Mouse (Mus musculus): ENCODE measurements around the gene Oas1f. TPM values are rescaled to one million over a fixed set of nuclear protein-coding genes. Genes with fewer than 3 reads are reported as not detected.

The Oas1f gene
- polyA plus RNA-seq (2015; fragmentation: Nextera tagmentation; extraction: Ambion mirVana) = 0.13 TPM in 1 of 2 replicates, not detected in the other

DNA sequence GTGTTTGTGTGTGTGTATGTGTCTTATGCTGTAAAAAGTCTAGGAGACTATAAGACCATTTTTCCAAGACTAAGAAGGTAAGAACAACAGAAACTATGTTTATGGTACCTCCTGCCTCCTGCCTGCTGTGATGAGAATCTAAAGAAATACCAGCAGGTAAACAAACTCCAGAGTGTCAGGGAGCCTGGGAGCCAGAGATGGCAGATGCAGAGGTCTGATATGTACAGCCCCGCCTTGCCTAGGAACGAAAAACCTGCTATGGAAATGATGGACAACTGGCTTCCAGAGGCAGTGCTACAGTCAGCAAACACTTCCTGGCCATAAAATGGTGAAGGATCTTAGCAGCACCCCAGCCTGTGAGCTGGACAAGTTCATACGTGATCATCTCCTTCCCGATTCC, at the start of gene Oas1f:
Gene Oas1f, plus strand, starts transcription at position 301 of the 400 bp plus-strand sequence.

GRCm38 (mm10) chr5:120811951-120812819, 35.0 kb upstream of the Oas1f start, which contains the start of gene Oas1c:
TSS of gene Oas1c (minus strand) at chr5:120812514.

DNA sequence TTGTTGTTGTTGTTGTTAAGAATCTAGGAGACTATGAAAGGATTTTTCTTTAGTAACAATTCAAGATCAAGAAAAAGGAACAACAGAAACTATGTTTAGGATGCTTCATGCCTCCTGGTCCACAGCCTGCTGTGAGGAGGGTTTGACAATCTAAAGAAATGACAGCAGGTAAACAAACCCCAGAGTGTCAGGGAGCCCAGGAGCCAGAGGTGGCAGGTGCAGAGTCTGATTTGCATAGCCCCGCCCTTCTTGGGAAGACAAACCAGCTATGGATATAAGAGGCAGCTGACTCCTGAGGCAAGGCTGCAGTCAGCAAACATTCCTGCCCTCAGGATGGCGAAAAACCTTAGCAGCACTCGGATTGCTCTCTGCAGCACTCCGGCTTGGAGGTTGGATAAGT, 14.0 kb downstream of the Oas1f start, which contains the start of gene Oas1h:
Gene Oas1h, plus strand, starts transcription at position 301 of the 400 bp plus-strand sequence.

GRCm38 (mm10) chr5:120887413-120887812, 40.2 kb downstream of the Oas1f start, which contains the start of gene Oas1g:
TSS of gene Oas1g (minus strand) at chr5:120887613.

DNA sequence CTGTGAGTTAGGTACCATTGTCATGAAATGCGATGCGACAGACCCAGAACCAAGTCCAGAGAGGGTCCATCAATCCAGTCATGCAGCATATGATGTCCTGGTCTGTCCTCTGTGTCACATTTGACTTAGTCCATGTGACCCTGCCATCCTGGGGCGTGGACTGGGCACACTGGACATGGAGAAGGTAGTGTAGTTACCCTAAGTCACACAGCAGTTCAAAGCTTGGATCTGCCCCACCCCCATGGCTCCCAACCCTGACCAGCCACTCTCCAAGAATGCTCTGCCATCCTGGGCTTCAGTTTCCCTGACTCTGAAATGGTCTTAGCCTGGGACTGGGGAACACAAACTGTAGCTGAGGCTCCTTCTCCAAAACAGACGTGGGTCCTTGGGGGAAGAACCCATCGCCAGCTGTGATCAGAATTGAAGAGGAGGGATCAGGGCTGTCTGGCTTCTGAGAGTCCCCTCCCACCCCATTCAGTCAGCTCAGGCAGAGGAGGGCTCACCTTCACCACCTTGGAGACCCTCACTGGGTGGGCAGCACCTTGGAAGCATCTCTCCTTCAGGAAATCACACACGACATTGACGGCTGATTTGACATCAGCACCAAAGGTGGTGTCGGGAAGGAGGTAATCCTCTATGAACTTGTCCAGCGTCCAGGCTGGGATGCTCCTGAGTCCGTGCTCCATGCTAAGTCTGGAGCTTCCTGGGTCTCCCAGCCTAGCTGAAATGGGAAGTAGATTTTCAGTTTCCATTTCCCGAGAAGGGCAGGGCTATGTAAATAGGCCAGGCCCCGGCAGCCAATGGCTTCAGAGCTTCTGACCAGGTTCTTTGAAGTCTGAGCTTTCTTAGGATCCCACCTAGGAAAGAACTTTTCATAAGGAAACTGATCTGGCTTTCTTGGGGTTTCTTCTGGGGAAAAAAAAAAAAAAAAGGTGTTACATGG, 59.9 kb downstream of the Oas1f start, which contains the start of gene Oas1a:
Gene Oas1a, minus strand, starts transcription at position 731 of the 943 bp plus-strand sequence.

Small RNA genes lying within 50 kb of the gene (microRNA-seq; reads per million reads assigned to microRNA genes)
- not detected for gene Gm22907 (ENCODE audit: borderline replicate concordance, insufficient number of aligned reads)

Other genes with a start within 250 kb of the Oas1f start
- gene Rita1, start 234.8 kb upstream of the Oas1f start, polyA plus RNA-seq (2015; fragmentation: Nextera tagmentation; extraction: Ambion mirVana) = 15.7 and 18.4 TPM in 2 replicates
- gene Ddx54, start 234.6 kb upstream of the Oas1f start, polyA plus RNA-seq (2015; fragmentation: Nextera tagmentation; extraction: Ambion mirVana) = 20.4 and 25.8 TPM in 2 replicates
- gene Cfap73, start 213.1 kb upstream of the Oas1f start, polyA plus RNA-seq (2015; fragmentation: Nextera tagmentation; extraction: Ambion mirVana) = 0.32 and 0.44 TPM in 2 replicates
- gene Rasal1, start 198.6 kb upstream of the Oas1f start, polyA plus RNA-seq (2015; fragmentation: Nextera tagmentation; extraction: Ambion mirVana) = 0.68 and 1.5 TPM in 2 replicates
- gene Dtx1, start 135.4 kb upstream of the Oas1f start, polyA plus RNA-seq (2015; fragmentation: Nextera tagmentation; extraction: Ambion mirVana) = 6.0 and 9.5 TPM in 2 replicates
- 0.70 and 0.77 TPM in 2 replicates for gene Oas2, start 97.5 kb upstream of the Oas1f start, polyA plus RNA-seq (2015; fragmentation: Nextera tagmentation; extraction: Ambion mirVana)
- gene Oas3, start 69.7 kb upstream of the Oas1f start, polyA plus RNA-seq (2015; fragmentation: Nextera tagmentation; extraction: Ambion mirVana) = 0.50 and 0.57 TPM in 2 replicates
- gene Oas1e, start 51.8 kb upstream of the Oas1f start, polyA plus RNA-seq (2015; fragmentation: Nextera tagmentation; extraction: Ambion mirVana) = 0.17 TPM in 1 of 2 replicates, not detected in the other
- 2.4 and 2.8 TPM in 2 replicates for gene Oas1c, start 34.9 kb upstream of the Oas1f start, polyA plus RNA-seq (2015; fragmentation: Nextera tagmentation; extraction: Ambion mirVana)
- gene Oas1h, start 14.1 kb downstream of the Oas1f start, polyA plus RNA-seq (2015; fragmentation: Nextera tagmentation; extraction: Ambion mirVana) = not detected in 2 replicates
- 2.3 TPM in 2 replicates for gene Oas1g, start 40.2 kb downstream of the Oas1f start, polyA plus RNA-seq (2015; fragmentation: Nextera tagmentation; extraction: Ambion mirVana)
- gene Oas1a, start 60.2 kb downstream of the Oas1f start, polyA plus RNA-seq (2015; fragmentation: Nextera tagmentation; extraction: Ambion mirVana) = 10.8 and 10.9 TPM in 2 replicates
- 0.07 TPM in 1 of 2 replicates, not detected in the other for gene Oas1d, start 67.2 kb downstream of the Oas1f start, polyA plus RNA-seq (2015; fragmentation: Nextera tagmentation; extraction: Ambion mirVana)
- 2.0 and 2.7 TPM in 2 replicates for gene Rph3a, start 162.7 kb downstream of the Oas1f start, polyA plus RNA-seq (2015; fragmentation: Nextera tagmentation; extraction: Ambion mirVana)